Mouse (Mus musculus): ENCODE measurements around the gene Gm17304. TPM values are rescaled to one million over a fixed set of nuclear protein-coding genes. Genes with fewer than 3 reads are reported as not detected.

The Gm17304 gene
- polyA plus RNA-seq, 1 experiment, result not detected

GRCm38 (mm10) chr5:106607081-106607480 lies 1.8 kb upstream of the Gm17304 start:
- Histone ChIP-seq H3K36me3 (ENCODE audit: control insufficient read depth, insufficient read depth, low read length, poor library complexity, severe bottlenecking) (no peaks in the 10 kb centered on the region), H3K4me1 (ENCODE audit: control insufficient read depth, insufficient read depth, low read length) (no peaks in the 10 kb centered on the region), H3K27me3 (ENCODE audit: control insufficient read depth, insufficient read depth, low read length, poor library complexity, severe bottlenecking) (no peaks in the 10 kb centered on the region), H3K4me3 (ENCODE audit: low read depth, low read length) (no peak overlapping the region), H3K9me3 (replicated peaks; ENCODE audit: control insufficient read depth, insufficient read depth, low read length, poor library complexity, severe bottlenecking) (no peaks in the 10 kb centered on the region), H3K9ac (ENCODE audit: low read depth, poor library complexity, severe bottlenecking) (no peak overlapping the region), H3K27ac (ENCODE audit: insufficient read depth, low read length) (no peak overlapping the region)
- no peak for TF ChIP-seq EP300 (IDR thresholded peaks at IDR 0.05; ENCODE audit: insufficient read depth, low read depth, low read length)
- TF ChIP-seq CTCF (IDR thresholded peaks at IDR 0.05; ENCODE audit: low read depth, low read length), result no peak
- TF ChIP-seq POLR2A (IDR thresholded peaks at IDR 0.05; ENCODE audit: insufficient read depth, low read length), result no peak

GRCm38 (mm10) chr5:106612151-106612550 lies 3.3 kb downstream of the Gm17304 start:
- Histone ChIP-seq H3K27ac (ENCODE audit: insufficient read depth, low read length) (no peak overlapping the region), H3K9ac (ENCODE audit: low read depth, poor library complexity, severe bottlenecking) (no peak overlapping the region), H3K27me3 (ENCODE audit: control insufficient read depth, insufficient read depth, low read length, poor library complexity, severe bottlenecking) (no peaks in the 10 kb centered on the region), H3K36me3 (ENCODE audit: control insufficient read depth, insufficient read depth, low read length, poor library complexity, severe bottlenecking) (no peaks in the 10 kb centered on the region), H3K4me1 (ENCODE audit: control insufficient read depth, insufficient read depth, low read length) (no peaks in the 10 kb centered on the region), H3K4me3 (ENCODE audit: low read depth, low read length) (no peak overlapping the region), H3K9me3 (replicated peaks; ENCODE audit: control insufficient read depth, insufficient read depth, low read length, poor library complexity, severe bottlenecking) (no peaks in the 10 kb centered on the region)
- no peak for TF ChIP-seq CTCF (IDR thresholded peaks at IDR 0.05; ENCODE audit: low read depth, low read length)

- Histone ChIP-seq H3K27me3 (ENCODE audit: control insufficient read depth, insufficient read depth, low read length, poor library complexity, severe bottlenecking) (no peaks in the 10 kb centered on the region), H3K4me3 (ENCODE audit: low read depth, low read length) (no peak overlapping the region), H3K4me1 (ENCODE audit: control insufficient read depth, insufficient read depth, low read length) (no peaks in the 10 kb centered on the region), H3K9me3 (replicated peaks; ENCODE audit: control insufficient read depth, insufficient read depth, low read length, poor library complexity, severe bottlenecking) (no peaks in the 10 kb centered on the region), H3K27ac (ENCODE audit: insufficient read depth, low read length) (no peak overlapping the region), H3K9ac (ENCODE audit: low read depth, poor library complexity, severe bottlenecking) (no peak overlapping the region), H3K36me3 (ENCODE audit: control insufficient read depth, insufficient read depth, low read length, poor library complexity, severe bottlenecking) (peaks cover 3% of the 10 kb centered on the region; the same call in 1 of the 2 replicates)
- no peak for TF ChIP-seq CTCF (IDR thresholded peaks at IDR 0.05; ENCODE audit: low read depth, low read length)
- no peak for TF ChIP-seq POLR2A (IDR thresholded peaks at IDR 0.05; ENCODE audit: insufficient read depth, low read length)
- TF ChIP-seq EP300 (IDR thresholded peaks at IDR 0.05; ENCODE audit: insufficient read depth, low read depth, low read length), result no peak
Observed at GRCm38 (mm10) chr5:106614570-106614969, 5.7 kb downstream of the Gm17304 start.

- TF ChIP-seq POLR2A (IDR thresholded peaks at IDR 0.05; ENCODE audit: insufficient read depth, low read length) (no peak), CTCF (IDR thresholded peaks at IDR 0.05; ENCODE audit: low read depth, low read length) (no peak), EP300 (IDR thresholded peaks at IDR 0.05; ENCODE audit: insufficient read depth, low read depth, low read length) (no peak)
- no peak overlapping the region for H3K9ac ChIP-seq (ENCODE audit: low read depth, poor library complexity, severe bottlenecking)
- no peaks in the 10 kb centered on the region for H3K27me3 ChIP-seq (ENCODE audit: control insufficient read depth, insufficient read depth, low read length, poor library complexity, severe bottlenecking)
- no peaks in the 10 kb centered on the region for H3K9me3 ChIP-seq (replicated peaks; ENCODE audit: control insufficient read depth, insufficient read depth, low read length, poor library complexity, severe bottlenecking)
- H3K4me3 ChIP-seq (ENCODE audit: low read depth, low read length), result no peak overlapping the region
- H3K4me1 ChIP-seq (ENCODE audit: control insufficient read depth, insufficient read depth, low read length), result no peaks in the 10 kb centered on the region
- H3K27ac ChIP-seq (ENCODE audit: insufficient read depth, low read length), result no peak overlapping the region
- peaks cover 3% of the 10 kb centered on the region; the same call in 1 of the 2 replicates for H3K36me3 ChIP-seq (ENCODE audit: control insufficient read depth, insufficient read depth, low read length, poor library complexity, severe bottlenecking)
Observed at GRCm38 (mm10) chr5:106615006-106615405, 6.1 kb downstream of the Gm17304 start.

- TF ChIP-seq EP300 (IDR thresholded peaks at IDR 0.05; ENCODE audit: insufficient read depth, low read depth, low read length) (no peak), POLR2A (IDR thresholded peaks at IDR 0.05; ENCODE audit: insufficient read depth, low read length) (no peak), CTCF (IDR thresholded peaks at IDR 0.05; ENCODE audit: low read depth, low read length) (no peak)
- no peak overlapping the region for H3K27ac ChIP-seq (ENCODE audit: insufficient read depth, low read length)
- no peaks in the 10 kb centered on the region for H3K27me3 ChIP-seq (ENCODE audit: control insufficient read depth, insufficient read depth, low read length, poor library complexity, severe bottlenecking)
- H3K4me3 ChIP-seq (ENCODE audit: low read depth, low read length), result no peak overlapping the region
- H3K9me3 ChIP-seq (replicated peaks; ENCODE audit: control insufficient read depth, insufficient read depth, low read length, poor library complexity, severe bottlenecking), result no peaks in the 10 kb centered on the region
- peaks cover 7% of the 10 kb centered on the region for H3K36me3 ChIP-seq (ENCODE audit: control insufficient read depth, insufficient read depth, low read length, poor library complexity, severe bottlenecking)
- no peak overlapping the region for H3K9ac ChIP-seq (ENCODE audit: low read depth, poor library complexity, severe bottlenecking)
- H3K4me1 ChIP-seq (ENCODE audit: control insufficient read depth, insufficient read depth, low read length), result no peaks in the 10 kb centered on the region
Observed at GRCm38 (mm10) chr5:106620446-106620845, 11.5 kb downstream of the Gm17304 start.

- Histone ChIP-seq H3K4me1 (ENCODE audit: control insufficient read depth, insufficient read depth, low read length) (no peaks in the 10 kb centered on the region), H3K27ac (ENCODE audit: insufficient read depth, low read length) (no peak overlapping the region), H3K4me3 (ENCODE audit: low read depth, low read length) (no peak overlapping the region), H3K9ac (ENCODE audit: low read depth, poor library complexity, severe bottlenecking) (no peak overlapping the region), H3K9me3 (replicated peaks; ENCODE audit: control insufficient read depth, insufficient read depth, low read length, poor library complexity, severe bottlenecking) (no peaks in the 10 kb centered on the region), H3K36me3 (ENCODE audit: control insufficient read depth, insufficient read depth, low read length, poor library complexity, severe bottlenecking) (peaks cover 7% of the 10 kb centered on the region), H3K27me3 (ENCODE audit: control insufficient read depth, insufficient read depth, low read length, poor library complexity, severe bottlenecking) (no peaks in the 10 kb centered on the region)
- TF ChIP-seq EP300 (IDR thresholded peaks at IDR 0.05; ENCODE audit: insufficient read depth, low read depth, low read length), result no peak
- no peak for TF ChIP-seq CTCF (IDR thresholded peaks at IDR 0.05; ENCODE audit: low read depth, low read length)
- TF ChIP-seq POLR2A (IDR thresholded peaks at IDR 0.05; ENCODE audit: insufficient read depth, low read length), result no peak
Observed at GRCm38 (mm10) chr5:106622193-106622592, 13.3 kb downstream of the Gm17304 start.

Measured in ES-Bruce4 (cell line).